Mouse (Mus musculus) adrenal gland, adult 8-10 months (tissue): ENCODE results near the gene Myocd. TPM values are rescaled to one million over a fixed set of nuclear protein-coding genes. Genes with fewer than 3 reads are reported as not detected.
A peak's percentile ranks its signal among the peaks of the same experiment; 100 is the strongest.

Experiments
- DNase-seq: peaks from one replicate; pipeline ENCODE4 v3.0.0; 2022
- total RNA-seq, 4 experiments: library from RNA; stranded (reverse); gene quantifications; 2 replicates each; pipeline ENCODE4 v1.2.4; 2022

The Myocd gene
- total RNA-seq, 4 experiments from 2014 or later: 0.19 to 0.59 (median 0.20) TPM; not detected in 1

DNA sequence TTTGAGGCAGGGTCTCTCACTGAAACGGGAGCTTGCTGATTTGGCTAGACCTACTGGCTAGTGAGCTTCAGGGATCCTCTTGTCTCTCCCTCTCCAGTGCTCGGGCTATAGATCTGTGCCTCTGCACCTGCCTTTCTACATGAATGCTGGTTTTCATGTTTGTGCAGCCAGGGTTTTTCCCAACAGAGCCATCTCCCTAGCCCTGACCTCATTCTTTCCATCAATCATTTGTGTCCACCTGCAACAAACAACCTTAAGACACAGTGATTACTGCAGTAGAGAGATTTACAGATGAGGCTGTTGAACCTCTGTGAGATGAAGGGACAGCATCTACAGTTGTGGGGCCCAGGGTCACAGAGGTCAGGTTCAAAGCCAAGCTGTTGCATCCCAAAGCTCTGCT is 56.0 kb downstream of the Myocd start:
- no peak for DNase-seq

DNA sequence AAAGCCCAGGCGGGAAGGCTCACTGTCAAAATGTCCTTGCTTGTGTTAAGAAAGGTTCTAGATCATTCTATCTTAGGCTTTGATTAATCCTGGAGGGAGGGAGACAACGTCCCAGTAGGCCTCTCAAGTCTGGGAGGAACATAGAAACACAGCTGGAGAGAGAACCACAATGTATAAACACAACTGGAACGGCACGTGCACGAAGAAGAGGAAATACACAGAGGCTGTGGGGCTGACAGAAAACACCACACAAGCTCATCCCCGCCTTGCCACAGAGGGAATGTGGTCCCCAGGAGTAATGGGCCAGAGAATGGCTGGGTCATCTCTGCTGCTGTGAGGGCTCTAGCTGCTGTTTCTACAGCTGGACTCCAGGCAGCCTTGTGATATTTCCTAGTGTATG is 58.1 kb downstream of the Myocd start:
- no peak for DNase-seq

DNA sequence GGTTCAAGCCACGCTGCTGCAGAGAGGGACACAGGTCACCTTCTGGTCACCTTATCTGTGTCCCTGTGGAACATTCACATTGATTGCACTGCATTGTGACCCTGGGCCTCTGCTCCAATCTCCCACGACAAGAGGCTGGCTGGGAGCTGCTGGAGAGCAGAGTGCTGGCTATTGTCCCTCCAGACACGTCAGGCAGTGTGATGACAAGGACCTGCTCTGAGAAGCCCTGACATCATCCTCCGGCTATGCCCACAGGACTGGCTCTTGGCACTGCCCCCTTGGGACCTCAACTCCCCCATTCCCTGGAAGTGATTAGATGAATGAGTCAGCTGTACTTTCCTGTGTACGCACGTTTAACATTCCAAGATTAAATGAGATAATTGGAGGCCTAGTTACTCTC is 60.3 kb downstream of the Myocd start:
- DNase-seq: no peak

DNA sequence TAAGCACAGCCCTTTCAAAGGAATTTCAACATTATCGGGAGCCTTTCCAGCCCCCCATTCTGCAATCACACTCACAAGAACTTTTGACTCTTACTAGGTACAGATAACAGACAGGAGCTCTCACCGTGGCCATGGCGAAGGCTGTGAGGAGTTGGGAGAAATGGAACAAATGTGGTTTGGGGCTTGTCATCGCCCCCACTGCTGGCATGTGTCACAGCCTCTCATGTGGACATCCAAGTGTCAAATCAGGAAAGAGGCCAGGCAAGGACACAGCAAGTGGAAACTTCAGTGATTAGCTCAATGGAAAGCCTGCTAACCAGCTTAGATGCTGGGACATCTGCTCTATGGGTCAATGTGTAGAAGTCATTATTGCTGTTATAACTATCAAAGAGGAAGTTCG is 64.5 kb downstream of the Myocd start:
- no peak for DNase-seq

DNA sequence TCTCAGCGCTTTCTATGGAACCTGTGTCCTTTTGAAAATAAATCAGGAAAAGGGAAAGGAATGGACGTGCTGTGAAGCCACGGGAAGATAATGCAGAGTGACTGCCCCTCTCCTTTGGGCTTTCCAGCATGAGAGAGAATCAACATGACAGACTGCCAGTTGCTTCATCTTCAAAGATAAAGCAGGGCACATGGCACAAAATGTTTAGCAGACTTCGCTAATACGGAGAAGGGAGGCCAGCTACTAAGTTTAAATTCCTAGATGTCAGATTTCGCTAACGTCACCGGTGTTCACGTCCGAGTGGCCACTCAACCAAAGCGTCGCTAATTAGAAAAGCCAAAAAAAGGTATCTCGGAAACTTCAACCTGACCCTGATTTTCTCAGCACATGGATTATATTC is 65.1 kb downstream of the Myocd start:
- no peak for DNase-seq

DNA sequence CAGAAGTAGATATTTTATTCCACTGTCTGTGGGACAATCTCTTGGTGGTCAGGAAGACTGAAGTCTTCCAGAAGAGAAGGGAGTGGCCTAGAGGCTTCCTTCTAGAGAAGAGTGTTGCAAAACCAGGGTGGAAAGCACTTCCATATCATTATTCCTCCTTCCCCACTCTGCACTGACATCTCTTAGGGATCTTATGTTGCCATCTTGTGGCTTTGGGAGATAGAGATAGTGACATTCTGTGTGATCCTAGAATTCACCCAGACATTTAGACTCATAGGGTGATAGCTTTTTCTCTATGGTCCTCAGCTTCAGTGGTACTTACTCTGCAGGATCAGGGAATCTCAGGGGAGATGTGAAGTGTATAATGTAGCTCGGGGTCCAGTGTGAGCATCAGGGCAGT is 66.8 kb downstream of the Myocd start:
- no peak for DNase-seq

DNA sequence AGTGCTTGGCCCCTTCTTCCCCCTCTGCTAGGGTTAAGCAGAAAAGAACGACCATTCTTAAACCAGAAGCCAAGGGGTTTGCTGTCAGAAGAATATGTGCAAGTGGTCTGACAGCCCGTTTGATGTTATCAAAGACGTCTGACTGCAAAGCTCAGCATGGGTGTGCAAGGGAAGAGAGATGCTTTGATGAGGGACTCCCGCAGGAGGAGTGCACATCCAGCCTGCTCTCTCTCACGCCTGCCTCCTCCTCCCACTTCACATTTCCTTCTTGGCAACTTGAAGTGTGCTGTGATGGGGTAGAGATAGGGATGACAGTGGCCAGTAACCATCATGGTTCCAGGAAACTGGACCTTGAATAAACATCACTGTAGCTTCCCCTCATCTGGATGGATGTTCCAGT is 67.6 kb downstream of the Myocd start:
- no peak for DNase-seq

DNA sequence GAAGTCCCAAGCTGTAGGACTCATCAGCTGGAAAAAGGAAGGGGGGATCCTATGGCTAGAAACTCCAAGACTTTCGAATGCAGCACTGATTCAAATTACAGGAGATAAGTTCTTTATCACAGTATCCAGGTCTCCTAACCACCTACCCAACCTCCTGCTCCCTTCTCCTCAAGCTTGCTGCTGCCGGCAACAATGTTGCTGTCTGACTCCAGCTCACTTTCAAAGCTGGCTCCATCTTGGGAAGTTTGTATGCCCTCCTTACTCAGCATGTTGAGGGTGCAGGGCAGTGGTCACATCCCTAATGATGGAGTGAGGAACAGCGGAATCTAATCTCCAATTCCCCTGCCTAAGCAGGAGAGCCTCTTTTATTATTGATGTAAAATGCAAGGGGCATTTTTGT is 71.8 kb downstream of the Myocd start:
- no peak for DNase-seq

DNA sequence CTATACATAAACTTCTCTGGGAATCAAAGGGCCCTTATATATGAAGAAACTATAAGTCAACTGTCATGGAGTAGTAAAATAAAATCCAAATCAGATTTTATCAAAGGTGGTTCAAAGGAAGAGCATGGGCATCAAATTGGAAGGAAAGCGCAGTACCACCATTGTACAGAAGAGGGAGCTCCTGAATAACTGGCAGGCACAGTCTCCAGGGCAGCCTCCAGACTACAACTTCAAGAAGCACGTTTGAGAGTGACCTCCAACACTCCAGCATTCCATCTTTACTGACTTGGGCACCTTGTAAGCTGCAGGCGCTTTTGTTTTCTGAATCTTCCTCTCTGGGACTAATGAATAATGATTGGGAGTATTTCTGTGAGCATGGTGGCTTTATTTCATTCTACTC is 72.5 kb downstream of the Myocd start:
- peak; percentile 30 for DNase-seq

DNA sequence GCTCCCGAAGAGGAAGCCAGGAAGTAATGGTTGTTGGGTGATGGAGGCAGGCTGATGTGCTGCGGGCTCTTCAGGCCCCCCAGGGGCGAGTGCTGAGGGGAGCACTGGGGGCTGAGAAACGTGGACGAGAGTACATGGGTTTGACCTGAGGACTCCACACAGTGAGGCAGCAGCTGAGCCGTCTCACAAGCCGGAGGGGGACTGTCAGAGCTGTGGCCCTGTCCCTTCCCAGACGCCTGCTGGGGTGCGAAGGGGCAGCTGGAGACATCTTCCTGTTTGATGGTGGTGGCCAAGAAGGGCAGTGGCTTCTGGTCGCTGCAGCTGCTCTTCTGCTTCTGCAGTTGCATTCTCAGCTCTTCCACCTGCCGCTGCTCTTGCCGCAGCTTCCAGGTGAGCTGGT is 82.8 kb downstream of the Myocd start:
- DNase-seq: no peak

DNA sequence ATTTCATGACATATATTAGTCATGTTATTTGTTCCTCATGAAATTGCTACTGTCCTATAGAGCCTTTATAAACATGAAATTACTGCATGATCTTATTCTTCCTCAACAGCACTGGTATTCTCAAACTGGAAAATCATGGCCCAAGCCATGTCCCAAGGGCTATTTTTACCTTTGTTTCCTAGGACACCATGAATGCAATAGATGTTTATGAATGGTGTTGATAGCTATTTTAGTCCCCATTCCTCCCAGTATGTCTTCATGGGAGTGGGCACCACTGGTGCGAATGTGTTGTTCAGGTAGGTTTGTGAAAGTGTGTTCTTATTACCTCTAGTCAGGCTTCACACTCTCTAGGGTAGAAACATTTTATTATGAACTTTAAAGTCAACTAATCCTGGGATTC is 84.7 kb downstream of the Myocd start:
- no peak for DNase-seq

DNA sequence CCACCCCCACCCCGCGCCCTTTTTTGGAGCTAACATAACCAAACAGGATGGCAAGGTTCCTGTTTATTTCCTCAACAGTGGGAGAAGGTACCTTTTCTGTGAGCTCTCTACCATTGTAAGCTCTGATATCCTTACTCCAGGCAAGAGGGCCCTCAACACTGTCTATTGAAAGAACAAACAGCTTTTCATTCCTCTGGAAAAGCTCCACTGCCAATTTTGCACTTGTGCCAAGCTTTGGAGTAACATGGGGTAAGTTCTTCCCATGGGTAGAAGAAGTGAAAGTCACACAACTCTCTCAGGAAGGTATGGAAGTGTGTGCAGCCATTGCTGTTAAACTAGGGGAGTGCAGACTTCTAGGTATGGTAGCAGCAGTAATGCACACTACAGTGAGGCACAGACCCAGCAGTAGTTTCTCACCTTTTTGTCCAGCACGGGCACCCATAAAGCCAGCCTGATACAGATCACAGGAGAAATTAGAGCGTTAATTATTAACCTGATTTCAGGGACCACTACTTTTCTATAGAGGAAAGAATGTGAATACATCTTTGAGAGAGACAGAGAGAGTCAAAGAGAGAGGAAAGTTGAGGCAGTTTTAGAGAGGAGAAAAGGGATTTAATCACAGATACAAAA is 99.6 kb downstream of the Myocd start:
- no peak for DNase-seq

DNA sequence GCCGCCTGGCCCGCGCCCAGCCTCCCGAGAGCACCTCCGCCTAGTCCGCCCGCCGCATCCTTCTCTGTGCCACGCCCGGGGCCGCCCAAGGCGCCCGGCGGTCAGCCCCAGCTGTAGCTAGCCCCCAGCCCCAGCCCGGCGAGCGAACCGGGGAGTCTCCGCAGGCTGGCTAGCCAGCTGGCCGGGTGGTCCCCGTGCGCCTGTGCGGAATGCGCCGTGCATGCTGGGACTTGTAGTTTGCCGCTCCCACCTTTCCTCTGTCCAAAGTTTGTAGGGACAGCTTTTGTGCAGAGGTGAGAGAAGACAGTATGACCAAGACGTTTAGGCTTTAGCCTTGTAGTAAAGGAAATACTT is 107.0 kb downstream of the Myocd start, which contains the start of gene Arhgap44:
TSS of gene Arhgap44 (minus strand) at position 195 of the 354 bp plus-strand sequence.
- peak; percentile 42 for DNase-seq

DNA sequence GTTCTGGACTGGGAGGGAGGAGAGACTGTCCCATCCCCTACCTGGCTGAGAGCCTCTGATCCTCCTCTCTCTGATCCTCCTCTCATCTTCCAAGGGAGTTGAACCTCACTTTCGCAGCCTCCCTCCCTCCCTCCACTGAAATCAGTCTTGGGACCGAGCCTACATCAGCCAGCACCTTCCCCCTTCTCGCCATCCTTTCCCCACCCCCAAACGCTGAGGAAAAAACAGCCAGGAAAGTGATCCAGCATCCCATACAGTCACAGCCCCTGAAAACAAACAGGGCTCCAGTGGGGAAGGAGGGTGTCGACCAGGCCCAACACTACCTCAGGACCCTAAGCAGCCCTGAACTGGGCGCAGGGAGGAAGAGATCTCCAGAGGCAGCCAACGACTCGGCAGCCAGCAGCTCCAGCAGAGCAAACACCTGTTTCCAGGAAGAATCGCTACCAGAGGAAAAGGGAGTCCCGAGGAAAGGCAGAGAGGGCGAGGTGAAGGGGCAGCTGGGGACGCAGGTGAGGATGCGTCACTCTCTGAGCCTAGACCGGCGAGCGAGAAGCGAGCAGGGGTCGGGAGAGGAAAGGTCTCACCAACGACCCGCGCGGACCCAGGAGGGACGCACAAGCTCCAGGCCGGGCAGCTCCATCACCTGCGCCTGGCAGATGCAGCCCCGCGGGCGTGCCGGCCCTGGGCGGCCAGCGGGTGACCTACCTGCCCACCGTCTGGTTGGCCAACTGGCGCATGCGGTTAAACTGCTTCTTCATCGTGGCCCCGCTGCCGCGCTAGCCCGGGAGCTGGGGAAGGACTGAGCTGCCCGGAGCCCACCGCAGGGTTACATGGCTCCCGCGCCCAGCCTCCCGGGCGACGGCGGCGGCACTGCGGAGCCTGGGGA is 107.7 kb downstream of the Myocd start:
- no peak for DNase-seq

DNA sequence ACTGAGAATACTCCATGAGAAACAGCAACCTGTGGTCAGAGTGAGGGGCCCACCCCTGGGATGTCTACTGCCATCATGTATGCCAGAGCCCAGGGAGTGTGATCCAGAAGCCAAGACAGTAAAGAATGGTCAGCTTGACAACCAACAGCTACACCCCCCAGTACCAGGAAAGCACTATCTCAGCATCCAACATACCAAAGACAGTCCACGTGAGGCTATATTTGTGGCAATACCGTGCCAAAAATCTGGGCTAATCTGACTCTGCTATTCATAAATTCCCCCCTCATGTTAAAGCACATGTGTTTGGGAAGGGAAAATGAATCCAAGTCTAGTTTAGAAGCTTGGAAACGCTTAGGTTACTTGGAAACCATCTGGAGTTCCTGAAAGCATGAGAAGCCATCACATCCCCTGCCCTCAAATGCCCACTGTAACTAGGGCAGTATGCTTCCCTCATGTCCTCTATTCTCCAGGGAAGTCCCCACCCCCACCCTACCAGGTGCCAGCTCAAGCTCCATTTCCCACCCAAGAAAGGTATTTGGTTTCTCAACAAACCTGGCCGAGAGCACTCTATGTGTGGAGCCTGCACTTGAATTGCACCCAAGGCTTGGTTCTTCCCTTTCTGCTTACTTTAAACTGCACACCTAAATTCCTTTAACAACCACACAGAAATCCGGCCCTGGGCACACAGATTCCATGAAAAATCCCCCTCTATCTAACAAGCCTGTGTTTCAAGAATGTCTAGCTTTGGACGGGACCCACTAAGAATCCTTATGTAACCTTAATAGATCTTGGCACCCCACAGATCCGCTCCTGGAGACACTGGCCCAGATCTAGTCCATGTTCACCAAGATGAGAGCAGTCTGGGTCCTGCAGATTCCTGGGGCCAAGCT is 108.6 kb downstream of the Myocd start:
- DNase-seq: no peak

DNA sequence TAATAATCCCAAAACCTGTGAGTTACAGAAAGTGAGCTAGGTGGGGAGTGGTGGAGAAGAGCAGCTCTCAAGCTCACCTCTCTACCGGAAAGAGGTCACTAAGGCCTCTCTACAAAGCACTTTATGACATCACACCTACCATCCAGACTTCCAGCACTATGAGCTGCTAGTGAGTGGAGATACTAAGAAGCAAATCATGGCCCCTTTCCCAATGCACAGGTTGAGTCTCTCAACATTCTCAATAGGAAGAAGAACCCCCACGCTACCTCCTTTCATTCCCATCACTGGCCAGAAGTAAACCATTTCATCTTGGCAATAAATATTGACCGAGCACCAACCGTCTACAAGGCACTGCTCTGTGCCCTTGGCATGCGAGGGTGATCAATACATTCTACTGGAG is 110.0 kb downstream of the Myocd start, which contains the start of gene 1700086D15Rik:
TSS of gene 1700086D15Rik (minus strand) at position 101 of the 400 bp plus-strand sequence.
- DNase-seq: no peak

DNA sequence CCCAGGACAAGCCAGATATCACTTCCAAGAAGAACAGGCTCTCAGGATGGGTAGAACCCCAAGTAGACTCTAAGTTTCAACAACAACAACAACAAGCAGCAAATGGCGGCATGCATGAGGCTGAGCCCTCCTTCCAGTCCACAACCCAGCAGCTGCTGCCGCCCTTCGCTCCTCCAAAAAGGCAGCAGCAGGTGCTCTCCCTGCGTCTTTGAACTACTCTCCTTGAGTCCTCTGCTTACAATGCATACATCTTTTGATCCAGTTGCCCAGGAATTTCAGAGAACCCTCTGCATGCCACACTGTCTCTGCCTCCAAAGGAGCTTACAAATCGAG is 111.2 kb downstream of the Myocd start:
- DNase-seq: no peak

DNA sequence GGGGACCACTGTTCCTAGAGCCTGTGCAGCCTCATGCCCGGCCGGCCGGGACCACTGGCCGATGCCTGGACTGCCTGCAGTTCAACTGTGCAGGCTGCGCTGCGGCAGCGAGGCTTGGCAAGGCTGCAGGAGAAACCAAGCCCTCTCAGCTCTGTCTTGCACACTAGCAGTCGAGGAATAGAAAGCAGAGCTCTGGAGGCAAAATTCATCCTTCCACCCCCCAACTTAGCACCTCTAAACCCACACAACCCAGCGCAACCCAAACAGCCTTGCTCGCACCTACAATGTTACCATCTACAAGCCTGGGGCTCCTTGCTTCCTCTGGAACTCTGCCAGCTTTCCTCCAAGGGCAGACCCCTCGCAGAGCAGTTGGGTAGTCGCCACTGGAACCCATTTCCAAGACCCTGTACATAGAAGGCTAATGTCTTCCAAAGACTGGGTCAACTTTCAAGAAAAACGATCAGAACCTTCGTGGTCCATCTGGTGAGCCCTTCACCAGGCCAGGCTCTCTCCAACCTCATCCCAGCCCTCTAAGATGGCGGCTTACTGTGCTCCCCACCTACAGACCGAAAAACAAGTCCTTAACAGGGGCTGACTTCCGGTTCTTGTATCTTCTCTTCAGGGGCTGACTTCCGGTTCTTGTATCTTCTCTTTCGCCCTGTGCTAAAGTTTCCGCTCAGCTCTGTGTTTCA is 111.7 kb downstream of the Myocd start:
- DNase-seq: no peak

DNA sequence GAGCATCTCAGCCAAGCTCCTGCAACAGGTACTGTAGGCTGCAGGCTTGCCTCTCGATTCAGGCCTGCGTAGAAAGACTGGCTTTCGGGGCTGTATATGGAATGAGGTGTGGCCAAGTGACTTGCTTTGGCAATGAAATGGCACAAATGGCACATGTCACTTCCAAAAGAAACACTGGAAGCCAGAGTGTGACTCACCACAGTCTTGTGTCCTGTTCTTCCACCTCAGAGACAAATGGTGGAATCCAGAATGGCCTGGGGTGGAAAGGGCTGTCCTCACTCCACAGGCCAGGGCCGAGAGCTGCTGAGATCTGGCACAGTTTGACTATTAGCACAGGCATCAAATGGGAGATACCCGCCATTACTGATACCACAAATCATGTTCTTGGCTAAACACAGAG is 116.8 kb downstream of the Myocd start:
- no peak for DNase-seq

DNA sequence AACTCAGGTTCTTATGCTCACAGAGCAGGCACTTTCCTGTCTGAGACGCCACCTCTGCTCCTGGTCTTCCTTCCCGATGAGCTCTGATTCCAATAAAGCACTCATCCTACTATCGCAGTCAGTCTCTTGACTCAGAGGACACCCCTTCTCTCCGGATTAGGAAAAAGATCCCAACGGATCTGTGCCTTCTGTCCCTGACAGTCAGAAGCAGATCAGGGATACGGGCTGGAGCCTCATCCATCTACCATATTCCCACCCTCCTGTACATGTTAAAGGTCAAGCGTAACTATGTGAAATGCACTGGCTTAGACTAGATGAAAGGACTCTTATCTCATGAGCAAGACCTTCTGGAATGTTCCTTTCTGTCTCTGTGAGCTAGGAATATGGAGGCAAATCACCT is 121.3 kb downstream of the Myocd start:
- DNase-seq: no peak

DNA sequence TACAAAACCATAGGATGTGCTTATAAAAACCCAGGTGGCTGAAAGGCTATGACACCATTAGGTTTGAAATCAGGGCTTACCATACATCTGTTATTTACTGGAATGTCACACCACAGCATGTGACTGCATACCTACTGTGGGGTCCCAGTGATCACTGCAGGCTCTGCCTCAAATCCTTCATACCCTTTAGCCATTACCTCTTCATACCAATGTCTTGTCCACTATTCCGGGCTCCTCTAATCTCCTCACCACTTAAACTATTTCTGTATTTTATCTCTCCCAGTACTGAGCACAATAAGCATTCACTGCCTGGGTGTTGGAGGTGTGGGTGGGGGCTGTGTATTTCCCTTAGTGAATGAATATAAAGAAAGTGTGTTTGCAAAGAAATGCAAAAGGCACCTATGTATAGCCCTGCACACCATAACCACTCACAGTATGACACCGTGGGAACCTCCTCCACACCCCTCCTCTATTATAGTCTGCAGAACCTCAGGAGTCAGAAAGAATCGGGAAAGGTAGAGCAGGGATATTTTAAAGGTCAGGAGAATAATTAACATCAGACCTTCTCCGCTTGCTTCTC is 126.9 kb downstream of the Myocd start:
- DNase-seq: no peak

DNA sequence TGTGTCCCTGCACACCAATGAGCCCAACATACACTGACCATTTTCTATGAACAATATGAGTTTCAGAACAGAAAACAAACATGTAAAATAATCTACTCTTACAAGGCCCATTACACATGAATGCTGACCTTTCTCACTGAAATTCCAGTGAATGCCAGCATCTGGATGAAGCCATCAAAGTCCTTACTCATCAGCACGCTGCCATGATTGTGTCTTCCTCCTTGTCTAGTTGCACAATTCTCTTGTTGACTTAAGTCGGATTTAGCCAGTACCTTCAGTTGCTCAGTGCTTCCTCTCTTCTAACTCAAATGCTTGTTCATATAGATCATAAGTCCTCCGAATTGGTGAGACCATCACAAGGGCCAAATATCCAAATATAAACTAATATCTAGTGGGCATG is 130.8 kb downstream of the Myocd start:
- DNase-seq: no peak
